Comparison of ENCODE assay signal across 20 mouse cellular contexts in the genomic region with DNA sequence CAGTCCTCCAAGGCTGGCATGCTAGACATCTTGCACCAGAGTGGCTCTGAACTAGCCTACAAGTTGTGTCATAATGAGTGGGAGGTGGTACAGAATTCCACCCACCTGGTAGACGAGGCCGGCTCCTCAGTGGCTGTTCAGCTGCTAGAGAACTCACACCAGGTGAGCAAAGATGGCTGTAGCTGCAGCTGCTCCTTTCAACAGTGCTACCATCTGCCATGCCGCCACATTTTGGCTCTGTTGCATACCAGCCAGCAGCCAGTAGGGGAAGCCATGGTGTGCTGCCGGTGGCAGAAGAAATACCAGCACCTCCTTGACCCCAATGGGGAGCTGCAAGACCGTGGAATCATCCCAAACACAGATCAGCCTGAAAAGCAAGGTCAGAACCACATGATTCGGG. TPM values are rescaled to one million over a fixed set of nuclear protein-coding genes. Genes with fewer than 3 reads are reported as not detected.
"Had no signal": no experiment of that assay in that cellular context is flagged by ENCODE, and none has a peak within 500 bp of the region (broad histone marks: within the 10 kb centered on the region; RNA-seq: fewer than 3 reads in every experiment).

No protein-coding gene starts in this region.

- H3K27ac ChIP-seq: limb, embryonic 12.5 days; liver, embryonic 13.5 days; lung, embryonic 15.5 days; macrophage; midbrain, embryonic 12.5 days; neural tube, embryonic 13.5 days; stomach, embryonic 15.5 days had no signal

- H3K4me3 ChIP-seq: limb, embryonic 12.5 days; liver, embryonic 13.5 days; lung, embryonic 15.5 days; megakaryocyte, embryonic 14.5 days; midbrain, embryonic 12.5 days; neural tube, embryonic 13.5 days; stomach, embryonic 15.5 days had no signal

- H3K27me3 ChIP-seq: limb, embryonic 12.5 days; liver, embryonic 13.5 days; lung, embryonic 15.5 days; megakaryocyte, embryonic 14.5 days; midbrain, embryonic 12.5 days; neural tube, embryonic 13.5 days; stomach, embryonic 15.5 days had no signal

- DNase-seq: kidney, postnatal 10 days; kidney, postnatal 4 days; liver; liver, embryonic 13.5 days; liver, postnatal 0 days; lung, postnatal 14 days; retina, postnatal 1 day; right cerebral cortex, postnatal 14 days; thymus, postnatal 14 days had no signal

- H3K9ac ChIP-seq: limb, embryonic 12.5 days; liver, embryonic 13.5 days; liver, postnatal 0 days; lung, embryonic 15.5 days; midbrain, embryonic 12.5 days; neural tube, embryonic 13.5 days; stomach, embryonic 15.5 days had no signal

- H3K9me3 ChIP-seq: limb, embryonic 12.5 days; liver, embryonic 13.5 days; lung, embryonic 15.5 days; megakaryocyte, embryonic 14.5 days; midbrain, embryonic 12.5 days; neural tube, embryonic 13.5 days; stomach, embryonic 15.5 days had no signal

RNA-seq across cellular contexts. Expression of a gene that starts 7.3 kb away (rescaled TPM):
- total RNA-seq: layer of hippocampus, postnatal 25 days had no signal
- polyA plus RNA-seq: kidney, embryonic 14.5 days; limb, embryonic 12.5 days; liver, embryonic 13.5 days; liver, postnatal 0 days; lung, embryonic 15.5 days; macrophage; midbrain, embryonic 16.5 days; neural tube, embryonic 13.5 days; stomach, embryonic 15.5 days; urinary bladder, adult 2 months had no signal
